ENCODE assay signal across 26 mouse cellular contexts in the genomic region with DNA sequence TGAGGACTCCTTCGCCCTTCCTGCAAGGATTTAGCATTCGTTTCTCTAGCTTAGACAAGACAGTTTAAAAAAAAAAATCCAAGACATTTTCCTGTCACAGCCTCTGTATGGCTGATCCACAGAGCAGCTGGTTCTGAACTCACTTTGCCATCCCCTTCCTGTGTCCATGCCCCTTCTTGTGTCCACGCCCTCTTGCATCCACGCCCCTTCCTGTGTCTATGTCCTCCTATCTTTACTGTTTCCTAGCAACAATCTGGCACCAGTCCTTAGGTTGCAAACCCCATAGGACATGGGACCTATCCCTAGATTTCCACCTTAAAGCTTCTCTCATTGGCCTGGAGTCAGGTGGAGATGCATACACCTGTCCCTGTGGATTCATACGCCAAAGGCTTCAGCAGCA.
"Had no signal": no experiment of that assay in that cellular context is flagged by ENCODE, and none has a peak within 500 bp of the region (broad histone marks: within the 10 kb centered on the region; RNA-seq: fewer than 3 reads in every experiment).

No protein-coding gene starts in this region.

- ATAC-seq: forebrain, embryonic 13.5 days; forebrain, embryonic 15.5 days; forebrain, embryonic 16.5 days; forebrain, postnatal 0 days had no signal

- DNase-seq: cerebellum, adult 9-11 months; cerebellum, postnatal 10 days; cerebellum, postnatal 14 days; cerebellum, postnatal 25 days; cerebellum, postnatal 36 days; embryo, embryonic 11 days; forebrain, postnatal 0 days; gastrocnemius, adult 2 months; gastrocnemius, postnatal 10 days; gastrocnemius, postnatal 14 days; gastrocnemius, postnatal 25 days; gastrocnemius, postnatal 36 days; heart, adult 11 months; heart, adult 18-20 months; heart, adult 2 months had no signal

- H3K27ac ChIP-seq: embryonic facial prominence, embryonic 10.5 days; embryonic facial prominence, embryonic 12.5 days; embryonic facial prominence, embryonic 13.5 days; embryonic facial prominence, embryonic 15.5 days; forebrain, embryonic 10.5 days; forebrain, embryonic 12.5 days; forebrain, embryonic 13.5 days; forebrain, embryonic 15.5 days; gastrocnemius, adult 2 months; heart, adult 2 months; heart, embryonic 10.5 days had no signal

- H3K9me3 ChIP-seq: embryonic facial prominence, embryonic 10.5 days; embryonic facial prominence, embryonic 12.5 days; embryonic facial prominence, embryonic 13.5 days; embryonic facial prominence, embryonic 15.5 days; forebrain, embryonic 10.5 days; forebrain, embryonic 12.5 days; forebrain, embryonic 13.5 days; forebrain, embryonic 15.5 days; heart, embryonic 10.5 days had no signal

- H3K36me3 ChIP-seq: embryonic facial prominence, embryonic 10.5 days; embryonic facial prominence, embryonic 12.5 days; embryonic facial prominence, embryonic 13.5 days; embryonic facial prominence, embryonic 15.5 days; forebrain, embryonic 10.5 days; forebrain, embryonic 12.5 days; forebrain, embryonic 15.5 days; heart, embryonic 10.5 days had no signal

- H3K4me2 ChIP-seq: embryonic facial prominence, embryonic 12.5 days; embryonic facial prominence, embryonic 13.5 days; embryonic facial prominence, embryonic 15.5 days; forebrain, embryonic 12.5 days; forebrain, embryonic 13.5 days; forebrain, embryonic 15.5 days had no signal

- H3K9ac ChIP-seq: embryonic facial prominence, embryonic 12.5 days; embryonic facial prominence, embryonic 13.5 days; embryonic facial prominence, embryonic 15.5 days; forebrain, embryonic 12.5 days; forebrain, embryonic 13.5 days; forebrain, embryonic 15.5 days; forebrain, postnatal 0 days had no signal

- H3K27me3 ChIP-seq: embryonic facial prominence, embryonic 12.5 days; embryonic facial prominence, embryonic 13.5 days; embryonic facial prominence, embryonic 15.5 days; forebrain, embryonic 13.5 days; forebrain, embryonic 15.5 days had no signal

- H3K4me1 ChIP-seq: embryonic facial prominence, embryonic 10.5 days; embryonic facial prominence, embryonic 12.5 days; embryonic facial prominence, embryonic 13.5 days; embryonic facial prominence, embryonic 15.5 days; forebrain, embryonic 10.5 days; forebrain, embryonic 13.5 days; forebrain, embryonic 15.5 days; heart, embryonic 10.5 days had no signal

- H3K4me3 ChIP-seq: embryonic facial prominence, embryonic 10.5 days; embryonic facial prominence, embryonic 12.5 days; embryonic facial prominence, embryonic 13.5 days; embryonic facial prominence, embryonic 15.5 days; erythroblast, embryonic 14.5 days; forebrain, embryonic 10.5 days; forebrain, embryonic 12.5 days; forebrain, embryonic 13.5 days; forebrain, embryonic 15.5 days; gastrocnemius, adult 2 months; heart, adult 2 months; heart, embryonic 10.5 days had no signal
